33 mouse cellular contexts compared by ENCODE assay signal in the genomic region with DNA sequence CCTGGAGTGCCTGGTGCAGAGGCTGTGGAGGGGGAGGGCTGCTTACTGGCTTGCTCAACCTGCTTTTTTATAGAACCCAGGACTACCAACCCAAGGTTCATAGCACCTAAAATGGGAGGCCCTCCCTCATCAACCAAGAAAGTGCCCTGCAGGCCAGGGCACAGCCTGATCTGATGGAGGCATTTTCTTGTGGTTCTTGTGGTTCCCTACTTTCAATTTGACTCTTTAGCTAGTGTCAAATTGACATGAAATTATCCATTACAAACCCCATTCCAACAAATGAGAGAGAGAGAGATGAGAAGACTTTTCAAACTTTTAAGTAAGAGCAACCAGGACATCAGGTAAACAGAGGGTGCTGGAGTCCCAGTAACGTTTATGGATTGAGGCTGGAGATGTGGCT.
"Had no signal": no experiment of that assay in that cellular context is flagged by ENCODE, and none has a peak within 500 bp of the region (broad histone marks: within the 10 kb centered on the region; RNA-seq: fewer than 3 reads in every experiment).

No protein-coding gene starts in this region.

- H3K9ac ChIP-seq: limb, embryonic 12.5 days; limb, embryonic 13.5 days; limb, embryonic 15.5 days; liver, embryonic 12.5 days; liver, embryonic 13.5 days; liver, embryonic 14.5 days; liver, embryonic 15.5 days; liver, postnatal 0 days; lung, embryonic 14.5 days; lung, embryonic 15.5 days; midbrain, embryonic 12.5 days; midbrain, embryonic 13.5 days; midbrain, embryonic 15.5 days; neural tube, embryonic 12.5 days; neural tube, embryonic 13.5 days had no signal

- H3K9me3 ChIP-seq: limb, embryonic 10.5 days; limb, embryonic 12.5 days; limb, embryonic 13.5 days; limb, embryonic 15.5 days; liver, embryonic 12.5 days; liver, embryonic 13.5 days; liver, embryonic 15.5 days; lung, embryonic 15.5 days; megakaryocyte, embryonic 14.5 days; midbrain, embryonic 10.5 days; midbrain, embryonic 12.5 days; midbrain, embryonic 13.5 days; midbrain, embryonic 15.5 days; neural tube, embryonic 12.5 days; neural tube, embryonic 13.5 days had no signal

- H3K27me3 ChIP-seq: limb, embryonic 12.5 days; limb, embryonic 13.5 days; limb, embryonic 15.5 days; liver, embryonic 12.5 days; liver, embryonic 13.5 days; liver, embryonic 15.5 days; lung, embryonic 15.5 days; megakaryocyte, embryonic 14.5 days; midbrain, embryonic 12.5 days; midbrain, embryonic 13.5 days; midbrain, embryonic 15.5 days; neural tube, embryonic 12.5 days; neural tube, embryonic 13.5 days had no signal

- H3K27ac ChIP-seq: limb, embryonic 10.5 days; limb, embryonic 12.5 days; limb, embryonic 13.5 days; limb, embryonic 15.5 days; liver, embryonic 12.5 days; liver, embryonic 13.5 days; liver, embryonic 14.5 days; liver, embryonic 15.5 days; lung, embryonic 15.5 days; macrophage; midbrain, embryonic 10.5 days; midbrain, embryonic 12.5 days; midbrain, embryonic 13.5 days; midbrain, embryonic 15.5 days; neural tube, embryonic 12.5 days; neural tube, embryonic 13.5 days had no signal

- H3K4me1 ChIP-seq: limb, embryonic 10.5 days; limb, embryonic 12.5 days; limb, embryonic 13.5 days; limb, embryonic 15.5 days; liver, embryonic 12.5 days; liver, embryonic 13.5 days; lung, embryonic 15.5 days; midbrain, embryonic 10.5 days; midbrain, embryonic 12.5 days; midbrain, embryonic 13.5 days; midbrain, embryonic 15.5 days; neural tube, embryonic 12.5 days; neural tube, embryonic 13.5 days had no signal

- DNase-seq: left cerebral cortex, postnatal 4 days; liver; liver, embryonic 13.5 days; liver, postnatal 0 days; lung, adult 18-20 months; lung, adult 2 months; lung, embryonic 14.5 days; lung, postnatal 10 days; lung, postnatal 14 days; lung, postnatal 36 days; lung, postnatal 4 days; midbrain, embryonic 14.5 days had no signal

- H3K4me2 ChIP-seq: limb, embryonic 12.5 days; limb, embryonic 13.5 days; limb, embryonic 15.5 days; liver, embryonic 11.5 days; liver, embryonic 12.5 days; liver, embryonic 13.5 days; liver, embryonic 15.5 days; lung, embryonic 14.5 days; lung, embryonic 15.5 days; midbrain, embryonic 11.5 days; midbrain, embryonic 12.5 days; midbrain, embryonic 13.5 days; midbrain, embryonic 15.5 days; neural tube, embryonic 12.5 days; neural tube, embryonic 13.5 days had no signal

- ATAC-seq: liver, embryonic 12.5 days; liver, postnatal 0 days; lung, postnatal 0 days; midbrain, embryonic 13.5 days; midbrain, embryonic 15.5 days; midbrain, embryonic 16.5 days had no signal

- H3K4me3 ChIP-seq: limb, embryonic 10.5 days; limb, embryonic 12.5 days; limb, embryonic 13.5 days; limb, embryonic 15.5 days; liver, embryonic 12.5 days; liver, embryonic 13.5 days; liver, embryonic 15.5 days; lung, embryonic 15.5 days; megakaryocyte, embryonic 14.5 days; midbrain, embryonic 10.5 days; midbrain, embryonic 12.5 days; midbrain, embryonic 13.5 days; midbrain, embryonic 15.5 days; myocyte; neural tube, embryonic 12.5 days; neural tube, embryonic 13.5 days had no signal
